Mouse (Mus musculus): ENCODE measurements around the gene Tnc.

The Tnc gene

DNA sequence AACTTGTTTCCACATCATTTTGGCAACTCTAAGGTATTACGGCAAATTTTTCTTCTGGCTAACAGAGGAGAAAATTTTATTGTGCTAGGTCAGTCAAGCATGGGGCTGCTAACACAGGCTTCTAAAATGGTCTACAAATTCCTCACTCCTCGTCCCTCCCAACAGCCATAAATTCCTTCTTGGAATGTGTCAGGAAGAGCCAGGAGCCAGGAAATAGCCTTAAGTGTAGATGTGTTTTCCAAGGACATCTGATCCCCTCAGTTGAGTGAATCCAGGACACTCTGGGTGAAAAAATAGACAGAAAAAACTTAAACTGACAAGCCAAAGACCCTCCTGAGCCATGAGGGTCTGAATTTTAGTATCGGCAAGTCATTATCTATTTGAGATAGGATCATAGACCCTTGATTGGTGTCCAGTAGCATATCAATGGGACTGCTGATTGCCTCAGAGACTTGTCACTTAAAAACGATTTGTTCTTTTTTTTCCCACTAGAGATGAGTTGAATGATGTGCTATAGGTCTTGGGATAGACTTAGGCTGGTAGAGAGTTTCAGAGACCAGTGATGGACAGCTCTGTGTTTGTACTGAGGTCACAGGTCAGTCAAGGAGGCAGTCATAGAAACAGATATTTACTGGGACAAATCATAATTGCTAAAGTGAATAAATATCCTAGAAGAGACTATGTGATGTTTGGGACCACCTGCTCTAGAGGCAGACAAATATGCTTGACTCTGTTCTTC is 22.6 kb downstream of the Tnc start:
- DNase-seq (ENCODE audit: low spot score) = no peak

DNA sequence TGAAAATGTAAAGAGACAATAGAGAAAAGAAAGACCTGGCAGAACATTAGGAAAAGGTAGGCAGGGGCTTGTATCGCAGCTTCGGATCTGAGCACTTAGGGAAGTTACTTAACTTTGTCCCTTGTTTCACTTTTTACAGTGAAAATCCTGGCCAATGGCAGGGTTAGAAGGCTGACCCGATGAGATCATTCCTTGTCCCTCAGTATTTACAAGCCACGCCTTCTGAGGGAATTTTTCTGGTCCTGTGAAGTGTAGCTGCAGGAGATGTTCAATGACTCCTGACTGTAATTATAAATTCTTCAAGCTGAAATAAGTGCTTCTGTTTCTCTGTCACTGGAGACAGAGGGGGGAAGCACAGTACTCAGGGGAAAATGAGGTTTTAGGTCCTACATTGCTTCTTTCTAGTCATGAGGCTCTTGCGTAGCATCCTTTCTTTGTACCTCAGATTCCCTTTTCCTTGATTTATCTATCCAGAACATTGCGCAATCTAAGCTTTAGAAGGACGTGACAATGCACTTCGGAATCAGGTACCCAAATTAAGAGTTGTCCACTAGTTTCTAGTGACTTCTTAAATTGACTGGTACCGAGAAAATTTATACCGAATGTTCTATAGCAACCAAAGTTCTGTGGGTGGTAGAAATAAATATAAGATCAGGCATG is 25.8 kb downstream of the Tnc start:
- no peak for DNase-seq (ENCODE audit: low spot score)

DNA sequence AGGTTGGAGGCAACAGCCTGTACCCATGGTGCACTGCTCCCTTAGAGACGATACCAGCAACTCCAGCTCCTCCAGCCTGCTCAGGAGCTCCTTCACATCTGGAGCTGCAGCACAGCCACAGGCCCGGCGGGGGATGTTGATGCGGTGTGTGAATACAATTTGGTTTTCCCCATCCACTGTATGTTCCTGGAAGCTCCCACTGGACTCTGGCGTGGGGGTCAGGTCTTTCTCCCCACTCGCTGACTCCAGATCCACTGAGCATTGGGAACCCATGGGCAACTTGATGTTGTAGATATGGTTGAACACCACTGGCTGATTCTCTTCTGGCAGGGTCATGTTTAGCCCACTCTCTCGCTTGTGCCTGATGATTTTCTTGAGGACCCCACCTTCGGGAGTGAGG is 26.7 kb downstream of the Tnc start:
- DNase-seq (ENCODE audit: low spot score) = no peak

DNA sequence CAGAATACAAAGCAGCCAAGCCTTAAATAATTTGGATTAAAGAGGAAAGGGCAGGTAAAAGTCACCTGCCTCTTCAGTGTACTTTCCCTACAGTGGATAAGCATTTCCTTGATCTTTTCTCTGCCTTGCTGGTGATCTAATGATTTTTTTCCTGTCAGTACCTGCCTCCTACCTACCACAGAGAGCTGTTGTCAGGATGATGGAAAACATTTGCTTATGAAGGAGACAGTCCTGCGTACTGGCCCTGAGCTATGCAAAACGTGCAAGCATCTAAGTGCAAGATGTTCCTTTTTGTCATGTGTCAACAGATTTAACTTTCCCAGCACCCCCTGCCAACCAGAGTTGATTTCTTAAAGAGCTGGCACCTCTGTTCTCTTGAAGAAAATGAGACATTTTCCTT is 35.5 kb downstream of the Tnc start:
- no peak for DNase-seq (ENCODE audit: low spot score)

DNA sequence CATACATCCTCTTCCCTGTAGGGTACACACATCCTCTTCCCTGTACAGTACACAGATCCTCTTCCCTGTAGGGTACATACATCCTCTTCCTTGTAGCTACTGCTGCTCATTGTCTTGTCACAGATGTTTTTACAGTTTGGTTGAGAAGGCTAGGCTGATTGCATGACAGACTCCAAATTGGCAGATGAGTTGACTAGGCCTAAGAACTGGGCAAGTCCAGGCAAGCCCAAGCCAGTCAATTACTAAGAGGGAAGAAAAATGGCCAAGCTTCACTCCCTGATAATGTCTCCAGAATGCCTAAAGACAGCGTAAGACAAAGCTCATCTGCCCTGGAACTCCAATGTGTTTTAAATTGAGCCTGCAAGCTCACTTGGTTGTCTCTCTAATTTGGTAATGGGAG is 36.9 kb downstream of the Tnc start:
- DNase-seq (ENCODE audit: low spot score) = no peak

DNA sequence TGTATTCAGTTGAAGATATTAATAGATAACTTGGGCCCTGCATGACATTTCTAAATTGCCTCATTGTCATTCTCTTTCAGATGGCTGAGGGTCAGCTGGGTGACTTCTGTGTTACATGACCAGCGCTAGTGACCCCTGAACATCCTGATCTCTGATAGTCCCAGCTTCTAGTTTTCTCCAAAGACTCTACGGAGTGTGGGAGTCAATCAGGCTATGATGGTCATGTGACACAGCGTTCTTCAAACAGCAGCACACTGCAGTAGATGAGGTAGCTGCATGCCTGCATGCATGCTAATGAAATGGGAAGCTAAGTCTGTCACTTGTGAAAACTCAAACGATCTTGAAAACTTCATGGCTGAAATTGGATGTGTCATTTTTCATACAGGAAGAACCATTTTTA is 41.6 kb downstream of the Tnc start:
- DNase-seq (ENCODE audit: low spot score) = no peak

DNA sequence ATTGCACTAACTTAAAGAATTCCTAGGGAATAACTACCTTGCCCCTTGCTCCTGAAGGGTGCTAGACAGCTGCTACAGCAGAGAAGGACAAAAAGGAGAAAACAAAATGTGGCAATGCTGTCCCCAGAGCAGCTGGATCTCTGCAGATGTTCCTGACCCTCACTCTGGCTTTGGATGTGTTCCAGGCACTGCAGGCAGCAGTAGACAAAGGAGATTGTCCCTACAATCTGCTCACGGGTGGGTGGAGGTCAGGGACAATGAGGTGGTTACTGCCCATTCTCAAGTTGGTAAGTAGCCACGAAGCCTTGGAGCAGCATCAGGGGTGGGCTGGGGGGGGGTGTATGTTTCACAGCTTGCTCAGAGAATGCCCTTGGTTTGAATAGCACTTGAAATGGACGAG is 43.1 kb downstream of the Tnc start:
- DNase-seq (ENCODE audit: low spot score) = no peak

DNA sequence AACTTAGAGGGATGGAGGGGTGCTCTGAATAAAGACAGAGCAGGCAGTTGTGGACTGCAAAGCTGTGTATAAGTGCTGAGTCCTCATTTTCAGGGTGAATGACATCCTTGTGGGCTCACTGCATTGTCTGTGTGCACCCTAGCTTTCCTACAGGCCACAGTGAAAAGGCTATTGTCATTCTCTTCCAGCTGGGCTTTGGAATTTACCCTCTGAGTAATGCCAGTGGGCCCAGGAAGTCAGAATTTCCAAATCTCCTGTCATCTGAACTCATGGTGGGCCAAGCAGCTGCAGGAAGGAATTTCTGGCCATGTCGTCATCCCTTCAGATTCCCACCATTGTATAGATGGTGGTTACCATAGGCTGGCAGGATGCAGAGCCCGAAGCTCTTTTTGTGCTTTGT is 44.6 kb downstream of the Tnc start:
- DNase-seq (ENCODE audit: low spot score) = no peak

DNA sequence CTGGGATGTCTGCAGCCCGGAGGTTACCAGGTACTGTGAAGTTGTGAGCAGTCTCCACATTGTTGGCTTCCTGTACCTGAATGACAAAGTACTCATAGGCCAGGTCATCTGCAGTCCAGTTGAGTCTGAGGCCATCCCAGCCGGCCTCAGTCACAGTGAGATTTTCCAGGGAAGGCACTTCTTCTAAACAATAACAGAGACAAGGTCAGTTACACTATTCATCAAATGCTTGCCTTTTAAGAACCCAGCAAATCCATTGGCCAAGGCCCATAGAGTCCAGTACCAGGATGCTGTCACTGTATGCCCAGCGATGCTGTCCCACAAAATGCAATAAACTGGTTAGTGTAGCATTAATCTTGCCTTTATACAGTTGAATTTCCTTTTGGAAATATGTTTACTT is 46.0 kb downstream of the Tnc start:
- no peak for DNase-seq (ENCODE audit: low spot score)

DNA sequence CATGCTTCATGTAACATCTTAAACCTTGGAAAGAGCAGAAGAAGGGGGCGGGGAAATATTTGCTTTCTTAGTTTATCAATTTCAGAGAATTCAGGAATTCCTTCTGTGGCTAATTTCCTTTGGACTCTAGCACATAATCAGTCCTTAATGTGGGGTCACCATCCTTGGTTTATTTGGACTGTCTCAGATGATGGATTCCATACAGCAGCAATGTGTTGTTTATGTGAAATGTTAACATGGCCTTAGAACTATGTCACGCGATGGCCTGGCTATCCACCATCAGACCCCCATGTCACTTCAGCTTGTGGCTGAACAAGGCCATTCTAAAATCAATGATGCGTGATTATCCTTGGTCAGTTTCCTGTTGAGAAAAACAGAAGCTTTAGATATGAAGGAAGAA is 46.5 kb downstream of the Tnc start:
- no peak for DNase-seq (ENCODE audit: low spot score)

DNA sequence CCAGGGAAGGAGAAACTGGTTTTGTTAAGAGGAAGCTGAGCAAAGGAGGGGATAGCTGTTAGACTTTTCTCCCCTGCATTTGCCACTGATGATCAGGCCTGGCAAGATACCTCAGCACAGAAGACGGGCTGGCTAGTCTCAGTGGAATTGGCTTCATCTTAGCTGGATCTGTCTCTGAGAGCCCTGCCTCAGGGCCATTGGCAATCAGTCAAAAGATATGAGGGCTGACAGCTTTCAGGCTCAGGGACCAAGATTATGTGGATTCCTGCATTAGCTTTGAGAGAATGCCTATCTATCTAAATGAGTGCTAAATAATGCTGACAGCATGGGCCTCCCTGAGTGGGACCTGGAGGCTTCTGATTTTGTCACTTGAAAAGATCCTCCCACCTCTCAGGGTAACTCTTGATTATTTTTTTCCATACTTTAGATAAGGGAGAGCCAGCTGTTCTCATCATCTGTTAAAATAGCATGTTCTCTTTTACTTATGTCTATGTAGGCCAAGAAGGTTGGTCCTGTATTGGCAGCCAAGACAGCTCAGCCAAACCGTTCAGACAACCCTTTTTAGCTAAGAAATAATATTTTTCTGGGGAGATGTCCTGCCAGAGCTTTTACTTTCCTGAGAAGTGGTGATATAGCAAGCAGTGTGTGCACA is 53.2 kb downstream of the Tnc start:
- DNase-seq (ENCODE audit: low spot score) = no peak

DNA sequence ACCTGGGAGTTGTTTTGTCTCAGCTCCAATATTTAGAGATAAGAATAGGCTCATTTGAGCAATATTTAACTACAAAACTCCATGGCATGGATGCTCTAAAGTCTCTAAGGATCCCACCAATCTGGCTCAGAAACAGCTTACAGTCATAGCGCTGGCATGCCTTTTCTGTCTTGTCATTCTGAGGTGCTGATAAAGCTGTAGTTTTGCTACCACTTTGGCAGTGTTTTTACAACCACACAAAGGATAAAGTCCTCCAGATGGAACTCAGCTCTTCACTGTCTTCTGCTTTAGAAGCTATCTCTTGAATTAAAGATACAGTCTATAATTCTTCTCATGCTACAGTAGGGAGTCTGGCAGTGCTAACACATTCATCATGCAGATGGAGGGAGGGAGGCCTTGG is 56.6 kb downstream of the Tnc start:
- no peak for DNase-seq (ENCODE audit: low spot score)

DNA sequence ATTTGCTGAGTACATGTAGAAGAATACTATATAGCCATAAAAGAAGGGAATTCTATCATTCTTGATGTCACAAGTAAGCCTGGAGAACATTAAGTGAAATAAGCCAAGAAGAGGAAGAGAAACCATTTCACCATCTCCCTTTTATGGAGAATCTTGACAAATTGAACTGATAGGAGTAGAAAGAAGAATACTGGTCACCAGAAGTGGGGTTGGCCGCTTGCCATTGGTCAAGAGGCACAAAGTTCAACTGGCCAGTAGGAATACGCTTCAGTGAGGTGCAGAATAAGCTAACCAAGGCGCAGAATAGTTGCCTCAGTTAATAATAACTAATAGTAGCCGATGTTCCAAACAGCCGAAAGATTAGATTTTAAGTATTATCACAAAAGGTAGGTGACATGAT is 58.7 kb downstream of the Tnc start:
- DNase-seq (ENCODE audit: low spot score) = no peak

DNA sequence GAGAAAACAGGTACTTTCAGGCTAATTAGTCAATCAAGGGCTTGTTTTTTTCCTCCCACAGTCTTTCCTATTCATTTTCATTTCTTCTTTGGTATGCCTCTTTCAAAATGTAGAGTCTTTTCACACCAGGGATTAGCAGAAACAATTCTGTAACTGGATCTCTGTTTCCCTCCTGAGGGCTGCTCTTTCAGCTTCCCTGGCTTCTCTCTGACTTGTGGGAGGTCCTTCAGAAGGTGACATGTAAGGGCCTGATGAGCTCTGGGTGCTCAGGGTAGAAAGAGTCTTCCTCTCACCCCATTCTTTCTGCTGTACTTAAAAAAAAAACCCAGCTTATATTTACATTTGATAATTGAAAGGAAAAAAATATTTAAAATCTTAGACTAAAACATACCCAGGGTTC is 60.2 kb downstream of the Tnc start:
- DNase-seq (ENCODE audit: low spot score) = no peak

DNA sequence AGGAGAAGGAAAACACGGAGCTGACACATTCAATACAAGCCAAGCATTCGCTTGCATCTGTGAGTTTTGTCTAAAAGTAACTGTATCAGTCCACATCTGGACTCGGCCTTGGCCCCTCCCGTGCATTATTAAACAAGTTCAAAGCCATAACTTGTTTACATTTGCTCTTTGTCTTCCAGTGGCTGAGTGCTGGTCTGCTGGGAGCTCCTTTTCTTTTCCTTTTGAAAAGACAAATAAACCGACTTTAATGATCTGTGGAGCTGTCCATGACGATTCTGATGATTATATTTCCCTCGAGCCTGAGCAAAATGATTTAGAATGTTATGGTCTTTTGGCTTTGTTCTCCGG is 63.7 kb downstream of the Tnc start:
- no peak for DNase-seq (ENCODE audit: low spot score)

DNA sequence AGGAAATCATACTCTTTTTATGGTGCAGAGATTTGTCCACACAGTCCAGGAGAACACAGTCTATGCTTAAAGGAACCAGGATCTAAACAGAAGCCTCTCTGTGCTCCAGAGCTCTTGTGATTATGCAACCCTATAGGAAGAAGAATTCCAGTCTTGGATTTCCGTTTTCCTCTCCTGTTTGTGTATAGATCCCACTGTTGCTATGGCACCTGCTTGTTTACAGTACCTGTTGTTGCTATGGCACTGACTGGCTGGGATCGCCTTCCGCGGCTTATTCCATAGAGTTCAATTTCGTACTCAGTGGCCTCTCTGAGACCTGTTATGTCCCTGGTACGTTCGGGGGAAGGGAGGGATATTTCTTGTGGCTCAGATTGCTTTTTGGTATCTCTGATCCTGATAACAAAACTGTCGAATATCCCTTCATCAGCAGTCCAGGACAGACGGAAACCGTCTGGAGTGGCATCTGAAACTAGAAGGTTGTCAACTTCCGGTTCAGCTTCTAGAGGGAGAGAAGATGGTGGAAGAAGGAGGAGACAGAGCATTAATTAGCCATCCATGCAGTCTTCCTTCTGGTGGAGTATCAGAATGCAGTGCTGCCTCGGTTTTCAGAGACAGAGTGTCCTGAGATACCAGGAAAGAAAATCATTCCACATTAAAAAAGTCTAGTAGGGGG is 64.3 kb downstream of the Tnc start:
- no peak for DNase-seq (ENCODE audit: low spot score)

DNA sequence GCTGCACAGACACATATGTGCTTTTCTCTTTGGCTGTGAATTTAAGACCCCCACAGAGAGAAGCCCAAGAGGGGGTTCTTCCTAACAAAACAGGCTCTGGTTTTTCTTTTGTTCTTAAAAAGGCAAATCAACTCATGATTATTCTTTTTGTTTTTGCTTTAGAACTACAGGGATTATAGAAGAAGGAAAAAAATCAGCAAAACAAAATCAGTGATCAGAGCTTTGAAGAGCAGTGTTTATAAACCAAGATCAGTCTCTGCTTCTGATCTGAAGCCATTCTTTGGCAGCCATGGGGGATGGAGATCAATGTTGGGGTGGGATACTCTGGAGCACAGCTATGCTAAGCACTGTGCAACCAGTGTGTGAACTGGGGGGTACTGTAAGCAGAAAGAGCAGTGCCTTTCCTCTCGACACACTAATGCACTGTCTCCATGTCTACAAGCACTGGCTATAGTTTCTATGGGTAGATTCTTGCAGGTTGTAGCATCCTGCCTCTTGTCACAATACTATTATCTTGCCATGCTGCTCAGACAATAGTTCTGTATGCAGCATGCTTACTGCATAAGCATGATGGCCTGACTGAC is 66.5 kb downstream of the Tnc start:
- no peak for DNase-seq (ENCODE audit: low spot score)

DNA sequence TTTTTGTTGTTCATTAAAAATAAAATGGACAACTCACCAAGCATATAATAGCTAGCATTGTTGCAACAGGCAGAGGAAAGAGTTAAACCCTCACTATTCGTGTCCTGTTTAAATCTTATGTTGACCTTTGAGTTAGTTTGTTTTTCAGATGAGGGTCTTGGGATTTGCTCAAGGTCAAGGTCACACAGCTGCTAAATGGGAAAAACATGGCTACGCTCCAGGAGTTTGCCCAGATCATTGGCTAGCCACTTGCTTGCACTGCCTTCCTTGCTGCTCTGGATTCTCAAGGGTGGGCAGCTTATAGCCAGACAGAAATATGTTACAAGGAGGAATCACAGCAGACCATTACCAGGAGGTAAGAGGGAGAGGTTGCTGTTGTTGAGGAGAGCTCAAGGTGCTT is 67.2 kb downstream of the Tnc start:
- DNase-seq (ENCODE audit: low spot score) = no peak

DNA sequence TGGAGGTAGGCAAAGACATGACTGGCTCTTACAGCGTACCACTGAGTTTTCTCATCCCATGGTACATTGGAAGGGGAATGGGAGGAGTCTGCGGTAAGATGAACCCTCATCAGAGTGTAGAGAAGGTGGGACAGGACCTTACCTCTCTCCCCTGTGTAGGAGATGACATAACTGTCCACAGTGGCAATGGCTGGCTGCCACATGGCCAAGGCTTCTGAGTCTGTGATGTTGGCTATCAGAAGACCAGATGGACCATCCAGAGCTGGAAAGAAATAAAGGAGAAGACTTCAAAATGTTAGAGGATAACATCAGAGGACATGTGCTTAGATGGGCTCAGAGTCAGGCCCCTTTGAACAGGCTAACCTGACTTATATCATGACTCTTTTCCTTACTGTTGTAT is 74.3 kb downstream of the Tnc start:
- DNase-seq (ENCODE audit: low spot score) = no peak

DNA sequence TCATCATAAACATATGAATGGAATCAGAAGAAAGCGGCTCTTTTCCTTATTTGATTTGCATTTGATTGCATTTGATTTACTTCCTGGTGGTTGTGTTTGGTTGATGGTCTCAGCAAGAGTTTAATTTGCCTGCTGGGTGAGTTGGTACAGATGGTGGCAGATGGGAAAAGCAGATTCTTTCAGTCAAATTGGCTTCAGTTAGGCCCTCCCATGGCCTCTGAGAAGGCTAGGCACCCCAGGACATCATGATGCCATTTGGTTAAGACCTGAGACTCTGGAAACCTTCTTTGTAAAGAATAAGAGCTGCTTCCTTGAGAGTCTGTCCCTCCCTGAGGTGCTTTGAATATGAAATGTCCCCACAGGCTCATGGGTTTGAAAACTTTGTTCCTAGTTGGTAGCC is 75.1 kb downstream of the Tnc start:
- DNase-seq (ENCODE audit: low spot score) = no peak

DNA sequence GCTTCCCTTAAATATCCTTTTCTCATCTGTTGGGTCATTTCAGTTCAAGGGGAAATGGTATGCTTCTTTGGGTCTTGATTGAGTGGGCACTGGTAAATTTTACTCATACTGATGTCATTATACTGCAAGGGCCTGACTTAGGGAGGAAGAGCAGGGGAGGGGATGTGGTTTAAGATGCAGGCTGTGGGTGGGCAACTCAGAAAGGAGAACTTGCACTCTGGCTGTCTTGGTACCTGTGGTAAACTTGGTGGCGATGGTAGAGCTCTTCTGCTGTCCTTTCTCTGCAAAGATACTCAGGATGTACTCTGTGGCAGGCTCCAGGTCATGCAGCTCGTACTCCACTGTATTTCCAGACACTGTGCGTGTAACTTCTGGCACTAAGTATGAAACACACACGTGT is 75.9 kb downstream of the Tnc start:
- DNase-seq (ENCODE audit: low spot score) = no peak

DNA sequence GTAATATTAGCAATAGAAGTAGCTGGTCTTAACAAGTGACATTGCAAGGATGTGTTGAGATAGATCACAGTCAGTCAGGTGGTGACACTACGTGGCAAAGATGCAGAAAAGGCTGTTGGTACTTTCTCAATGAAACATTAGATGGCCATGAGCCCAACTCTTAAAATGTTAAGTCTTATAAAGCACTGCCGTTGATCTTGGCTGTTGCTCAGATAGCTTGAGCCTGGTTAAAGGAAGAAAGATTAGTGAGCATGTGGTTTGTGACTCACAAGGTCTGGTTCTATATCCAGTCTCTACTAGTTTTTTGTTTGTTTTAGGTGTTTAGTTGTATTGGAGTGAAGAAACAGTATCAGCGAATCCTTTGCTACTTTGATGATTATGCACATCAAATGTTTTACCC is 76.9 kb downstream of the Tnc start:
- DNase-seq (ENCODE audit: low spot score) = no peak

DNA sequence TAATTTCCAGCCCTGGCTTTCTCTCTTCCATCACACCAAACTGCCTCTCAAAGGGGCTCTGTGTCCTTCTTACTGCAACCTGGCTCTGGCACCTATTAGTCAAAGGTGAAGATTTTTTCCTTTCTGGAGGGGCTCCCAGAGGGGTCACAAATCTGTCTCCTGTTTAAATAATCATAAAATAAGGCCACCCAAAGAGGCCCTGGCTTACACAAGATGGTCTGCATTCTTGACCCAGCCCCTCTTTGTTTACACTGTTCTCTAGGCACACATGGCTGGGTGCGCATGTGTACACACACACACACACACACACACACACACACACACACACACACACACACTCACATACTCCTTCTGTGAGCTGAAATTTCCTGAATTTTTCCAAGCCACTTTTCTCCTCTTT is 83.4 kb downstream of the Tnc start:
- DNase-seq (ENCODE audit: low spot score) = no peak

Measured in MN1 (cell line).